Mouse (Mus musculus) spleen, postnatal 36 days (tissue): ENCODE measurements at regions not wholly inside any gene's neighbourhood (a gene's known extent, or its start where the extent isn't known, plus 50 kb on each side); places are given as distances from the start of the nearest gene placed in this dataset.
A peak's percentile ranks its signal among the peaks of the same experiment; 100 is the strongest.

Experiments used
- DNase-seq, 2 experiments: peaks; one replicate each; pipeline ENCODE4 v3.0.0; 2022; ENCODE audit warnings: low spot score in 2 of 2, mixed read lengths in 1 of 2

DNA sequence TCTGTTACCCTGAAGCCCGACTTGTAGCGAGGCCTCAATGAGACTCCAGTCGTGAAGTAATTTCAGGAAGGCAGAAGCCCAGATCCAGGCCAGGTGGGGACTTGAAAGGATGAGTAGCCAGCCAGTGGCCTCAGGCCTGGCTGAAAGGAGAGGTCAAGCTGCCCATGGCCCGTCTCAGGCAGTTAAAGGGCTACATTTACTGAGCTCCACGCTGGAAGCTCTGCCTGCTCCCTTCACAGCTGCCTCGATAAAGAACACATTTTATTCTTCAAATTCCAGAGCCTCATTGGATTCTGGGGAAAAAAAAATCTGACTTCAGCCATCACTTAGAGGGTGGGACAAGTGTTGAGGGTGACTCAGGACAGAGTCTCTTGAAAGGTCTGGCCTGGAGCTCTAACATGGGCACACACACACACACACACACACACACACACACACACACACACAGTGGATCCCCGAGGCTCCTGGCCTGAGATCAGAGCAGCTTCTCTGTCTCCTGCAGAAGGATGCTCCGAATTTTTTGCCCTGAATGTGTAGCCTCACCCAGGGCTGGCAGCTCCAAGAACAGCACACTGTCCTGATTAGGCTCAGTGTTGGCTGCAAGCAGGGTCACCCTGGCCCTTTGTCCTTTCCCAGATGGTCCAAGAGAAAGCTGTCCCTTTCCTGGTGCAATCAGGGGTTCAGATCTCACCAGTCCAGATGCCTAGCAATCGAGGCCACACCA lies 53.0 kb downstream of the Gadd45g start:
- DNase-seq = no peak

DNA sequence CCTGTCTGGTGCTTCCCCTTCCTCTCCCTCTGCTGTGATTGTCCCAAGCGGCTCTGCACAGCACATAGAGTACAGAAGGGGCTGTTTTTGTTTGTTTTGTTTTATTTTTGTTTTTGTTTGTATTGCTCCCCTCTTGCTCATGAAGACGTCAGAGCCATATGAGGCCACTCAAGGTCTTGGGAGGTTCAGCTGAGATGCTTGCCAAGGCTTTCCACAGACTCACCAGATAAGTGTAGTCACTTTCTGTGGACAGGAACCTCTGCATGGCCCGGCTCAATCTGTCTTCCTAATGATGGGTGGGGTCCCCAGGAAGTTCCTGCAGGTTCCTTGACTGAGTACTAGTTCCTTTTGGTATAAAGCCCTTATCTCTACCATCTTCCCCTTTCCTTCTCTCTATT lies 53.6 kb downstream of the Gadd45g start:
- DNase-seq = no peak

DNA sequence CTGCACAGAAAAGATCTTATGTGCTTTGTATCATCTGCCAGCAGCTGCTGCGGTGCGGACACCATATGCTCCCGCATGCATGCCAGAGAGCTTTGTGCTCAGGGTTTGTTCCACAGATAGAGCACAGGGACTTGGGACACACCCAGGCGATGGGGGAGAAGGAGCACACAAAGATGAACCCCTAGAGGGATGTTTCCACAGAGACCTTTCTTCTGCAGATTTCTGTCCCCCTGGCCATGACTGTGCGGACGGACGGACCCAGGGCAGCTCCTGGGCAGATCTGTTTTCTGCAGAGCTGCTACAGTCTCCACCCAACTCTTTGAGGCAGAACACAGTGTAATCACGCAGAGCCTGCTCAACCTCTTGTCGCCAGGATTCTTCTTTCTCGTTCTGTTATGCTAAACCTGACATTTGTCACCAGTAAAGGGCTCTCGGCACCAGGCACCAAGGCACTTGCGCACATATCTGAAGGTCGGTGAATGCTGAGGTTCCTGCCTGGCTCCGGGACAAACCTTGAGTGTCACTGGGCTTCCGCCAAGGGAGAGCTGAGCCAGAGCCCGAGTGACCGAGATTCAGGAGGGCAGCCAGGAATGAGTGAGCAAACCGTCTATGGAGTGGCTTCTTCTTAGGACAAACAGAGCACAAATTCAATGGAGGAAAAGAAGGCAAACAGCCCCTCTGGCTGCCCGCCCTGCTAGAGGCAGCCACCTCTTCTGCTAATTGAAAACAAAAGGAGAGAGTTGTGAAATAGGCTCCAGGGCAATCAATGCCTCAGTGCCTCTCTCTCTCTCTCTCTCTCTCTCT lies 56.2 kb downstream of the Gadd45g start:
- peak in 1 of 2 experiments; percentile 25 for DNase-seq

DNA sequence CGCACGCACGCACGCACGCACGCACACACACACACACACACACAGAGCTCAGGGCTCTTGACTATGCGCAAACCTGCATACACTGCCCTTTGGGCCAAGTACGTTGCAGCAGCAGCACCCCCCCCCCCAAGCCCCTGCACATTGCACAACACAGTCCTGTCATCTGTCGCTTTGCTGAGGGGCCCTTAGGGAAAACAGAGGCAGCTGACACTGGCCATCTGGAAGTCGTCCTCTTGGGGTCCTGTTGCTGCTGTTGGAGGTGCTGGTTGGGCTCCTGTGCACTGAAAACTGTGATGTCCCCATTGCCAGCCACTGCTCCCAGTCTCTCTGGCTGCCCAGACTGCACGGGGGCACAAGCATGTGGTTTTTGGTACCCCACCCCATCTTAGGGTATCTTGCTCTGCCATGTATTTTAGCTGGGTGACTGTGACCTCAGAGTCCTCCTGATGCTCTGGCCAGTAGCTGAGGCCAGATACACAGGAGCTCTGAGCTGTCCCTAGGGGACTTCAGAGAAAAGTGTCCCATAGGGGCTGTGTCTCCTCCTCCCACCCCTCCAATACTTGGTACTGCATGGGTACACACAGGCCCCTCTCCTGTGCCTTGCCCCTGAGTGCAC lies 57.0 kb downstream of the Gadd45g start:
- no peak for DNase-seq

DNA sequence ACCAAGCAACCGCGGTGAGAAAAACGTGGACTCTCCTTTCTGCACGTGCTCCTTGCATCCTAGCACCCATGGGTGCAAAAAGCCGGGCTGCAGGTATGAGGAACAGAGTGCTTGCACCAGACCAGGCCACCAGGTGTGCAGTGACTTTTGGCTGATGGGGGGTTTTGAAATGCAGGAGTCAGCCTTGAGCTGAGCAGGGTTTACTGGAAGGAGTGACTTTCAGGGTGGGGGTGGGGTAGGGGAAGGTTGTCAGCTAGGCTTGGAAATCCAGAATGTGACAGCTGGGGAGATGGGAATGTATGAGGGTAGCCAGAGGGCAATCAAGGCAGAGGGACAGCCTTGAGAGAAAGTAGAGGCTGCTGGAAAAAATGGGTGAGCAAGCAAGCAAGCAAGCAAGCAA lies 58.8 kb downstream of the Gadd45g start:
- DNase-seq = no peak

DNA sequence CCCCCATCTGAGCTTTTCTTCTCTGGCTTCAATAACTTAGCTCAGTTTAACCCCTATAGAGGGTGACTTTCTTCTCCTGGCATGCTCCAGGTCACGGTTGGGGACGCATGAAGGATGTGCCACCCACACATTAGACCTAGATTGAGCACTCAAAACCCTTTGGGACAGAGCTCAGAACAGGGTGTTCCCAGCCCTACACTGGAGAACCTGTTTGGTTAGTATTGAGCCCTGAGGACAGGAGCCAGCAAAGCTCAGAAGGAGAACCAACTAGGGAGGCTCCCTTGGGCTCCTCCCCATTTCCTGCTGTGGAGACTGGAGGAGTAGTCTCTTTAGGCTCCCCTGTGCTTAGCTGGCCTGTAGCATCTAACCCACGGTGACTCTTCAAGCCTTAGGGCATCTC lies 59.6 kb downstream of the Gadd45g start:
- no peak for DNase-seq

DNA sequence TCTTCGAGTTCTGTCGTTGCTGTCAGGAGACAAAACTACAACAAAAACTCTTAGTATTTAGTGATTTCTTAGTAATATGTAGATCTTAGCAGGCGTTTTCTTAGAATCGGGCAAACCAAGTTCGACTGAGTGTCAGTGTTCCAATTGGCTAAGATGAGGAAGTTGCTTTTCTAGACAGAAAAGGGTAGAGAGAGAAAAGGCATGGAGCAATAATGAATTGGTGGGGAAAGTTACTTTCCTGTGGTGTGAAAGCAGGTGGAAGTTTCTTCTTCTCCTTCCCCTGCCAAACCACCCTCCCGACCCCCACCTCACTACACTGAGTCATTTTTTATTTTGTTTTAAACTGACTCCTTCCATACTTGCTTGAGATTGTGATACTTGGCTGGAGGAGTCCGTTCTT lies 62.0 kb downstream of the Gadd45g start:
- DNase-seq = no peak

DNA sequence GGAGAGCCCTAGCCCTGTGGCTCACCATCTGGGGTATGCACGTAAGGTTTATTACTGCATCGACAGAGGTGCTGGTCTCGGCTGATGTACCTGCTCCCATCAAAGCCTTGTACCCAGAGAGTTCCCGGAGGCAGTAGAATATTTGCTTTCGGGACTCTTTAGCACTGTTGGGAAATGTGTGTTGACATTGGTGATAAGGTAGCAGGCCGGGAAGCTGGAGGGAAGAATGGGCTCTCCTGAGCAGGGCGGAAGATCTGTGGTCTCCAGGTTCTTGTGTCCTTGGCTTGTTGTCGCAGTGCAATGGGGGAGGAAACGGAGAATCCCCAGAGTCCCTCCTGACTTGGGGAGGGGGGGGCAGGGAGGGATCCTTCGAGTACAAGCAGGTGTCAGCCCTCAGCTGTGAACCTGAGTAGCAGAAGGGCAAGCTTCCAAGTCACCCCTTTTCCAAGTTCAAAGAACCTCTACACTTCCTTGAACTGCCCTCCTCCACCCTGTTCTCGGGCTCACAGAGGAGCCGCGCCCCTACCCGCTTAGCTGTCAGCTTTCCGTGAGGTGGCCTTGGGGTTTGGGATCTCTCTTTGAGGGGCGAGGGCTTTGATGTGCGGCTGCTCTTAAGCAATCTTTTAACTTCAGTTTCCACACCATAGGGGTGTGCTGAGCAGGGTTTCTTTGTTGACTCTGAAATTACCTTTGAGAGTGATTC lies 65.0 kb downstream of the Gadd45g start:
- DNase-seq = no peak

DNA sequence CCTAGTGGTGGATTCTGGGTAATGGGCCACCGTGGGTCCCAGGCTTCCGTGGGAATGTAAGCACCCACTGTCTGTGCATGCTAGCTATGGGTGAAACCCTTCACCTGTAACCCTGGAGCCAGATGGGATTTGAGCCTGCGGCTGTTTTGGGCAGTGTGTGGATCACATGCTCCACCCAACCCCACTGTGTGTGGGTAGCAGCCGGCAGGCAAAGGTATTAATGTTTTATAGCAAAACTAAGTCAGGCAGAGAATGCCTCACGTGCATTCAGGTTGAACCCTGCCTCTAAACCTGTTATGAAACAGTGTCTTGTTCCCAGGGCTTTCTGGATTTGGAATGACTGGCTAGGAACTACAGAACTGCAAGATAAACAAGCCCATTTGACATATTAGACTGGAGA lies 66.0 kb downstream of the Gadd45g start:
- no peak for DNase-seq

DNA sequence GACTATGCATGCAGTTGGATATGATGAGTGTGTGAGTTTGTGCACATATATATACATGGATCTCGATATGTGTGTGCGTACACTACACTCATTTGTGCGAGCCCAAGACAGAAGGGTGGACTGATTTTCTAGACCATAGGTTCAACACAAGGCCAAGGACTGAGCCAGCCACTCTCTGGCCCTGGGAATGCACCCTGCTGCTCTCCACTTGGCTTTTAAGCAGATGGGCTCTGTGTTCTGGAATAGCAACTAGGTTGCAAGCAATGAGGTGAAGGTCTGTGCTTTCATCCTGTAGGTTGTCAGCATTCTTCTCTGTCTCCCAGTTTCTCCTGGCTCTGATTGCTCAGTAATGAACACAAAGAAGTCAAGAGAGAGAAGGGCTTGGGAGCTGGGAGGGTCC lies 66.5 kb downstream of the Gadd45g start:
- DNase-seq = no peak

DNA sequence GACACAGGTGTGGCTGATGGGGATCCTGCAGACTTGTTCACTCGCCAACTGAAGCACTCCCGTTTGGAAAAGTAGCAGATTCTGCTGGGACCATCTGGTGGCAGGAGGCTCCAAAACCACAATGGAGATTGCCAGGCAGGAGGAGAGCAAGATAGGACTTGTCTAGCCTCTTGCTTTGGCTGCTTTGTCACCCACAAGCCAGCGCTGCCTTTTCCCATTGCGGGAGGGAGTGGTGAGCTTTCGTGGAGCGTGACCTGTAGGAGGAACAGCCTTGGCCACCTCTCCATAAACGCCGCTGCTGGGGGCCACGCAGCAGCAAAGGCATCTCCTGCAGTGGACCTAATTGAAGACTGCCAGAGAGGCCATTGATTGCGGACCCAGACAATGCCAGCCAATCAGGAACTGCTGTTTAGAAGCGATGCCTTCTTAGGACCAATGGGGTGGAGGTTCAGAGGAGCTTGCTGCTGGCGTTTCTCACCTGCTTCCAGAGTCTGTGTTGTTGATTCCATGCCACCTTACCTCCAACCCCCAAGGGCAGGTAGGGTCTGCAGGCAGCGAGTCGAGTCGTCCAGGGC lies 70.3 kb downstream of the Gadd45g start:
- DNase-seq = no peak

DNA sequence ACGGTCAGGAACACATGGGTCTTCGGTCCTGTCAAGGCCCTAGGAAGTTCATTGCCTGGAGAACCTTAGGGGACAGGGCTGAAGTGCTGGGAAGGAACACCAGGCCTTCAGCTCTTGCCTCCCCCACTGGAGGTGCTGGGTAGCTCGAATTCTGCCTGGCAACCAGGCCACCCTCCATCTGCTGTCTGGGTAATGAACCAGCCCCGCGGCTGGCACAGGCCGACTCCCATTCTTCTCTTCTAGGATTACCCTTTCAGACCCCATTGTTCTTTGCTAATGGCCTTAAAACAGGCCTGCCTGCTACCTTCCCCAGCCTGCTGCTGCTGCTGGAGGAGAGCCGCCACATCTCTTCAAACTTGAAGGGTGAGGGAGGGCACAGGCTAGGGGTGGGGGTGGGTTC lies 71.2 kb downstream of the Gadd45g start:
- DNase-seq = no peak

DNA sequence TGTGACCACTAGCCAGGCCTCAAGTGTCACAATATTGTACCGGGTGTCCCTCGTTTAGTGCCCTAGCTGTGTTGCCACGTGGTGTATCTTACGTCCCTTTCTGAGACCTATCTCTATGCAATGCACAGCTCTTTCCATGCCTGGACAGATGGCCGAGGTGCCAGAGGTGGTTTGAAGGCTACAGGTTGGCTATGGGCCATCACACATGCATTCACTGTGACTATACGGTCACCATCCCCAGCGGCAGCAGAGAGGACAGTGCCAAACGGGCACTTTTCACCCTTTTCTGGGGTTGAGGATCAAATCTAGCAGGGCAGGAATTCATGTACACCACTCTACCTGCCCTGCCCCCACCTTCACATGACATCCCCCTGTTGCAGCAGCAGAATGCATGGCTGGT lies 71.6 kb downstream of the Gadd45g start:
- DNase-seq = no peak

DNA sequence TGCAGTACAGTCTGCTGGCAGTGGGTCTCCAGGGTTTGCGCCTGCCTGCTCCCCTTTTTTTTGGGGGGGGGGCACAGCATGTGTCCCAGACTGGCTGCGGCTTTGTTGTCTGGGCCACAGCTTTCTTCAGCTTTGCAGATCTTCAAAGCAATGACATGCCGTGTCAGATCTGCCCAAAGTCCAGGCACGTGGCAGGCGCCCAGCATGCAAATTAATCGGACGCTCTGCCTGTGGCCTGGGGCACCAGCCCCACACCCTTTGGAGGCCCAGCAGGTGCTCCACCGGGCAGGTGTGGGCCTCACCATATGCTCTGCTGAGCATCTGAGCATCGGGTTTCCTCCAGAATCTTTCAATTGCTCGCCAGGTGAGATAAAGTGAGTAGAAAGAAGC lies 72.3 kb downstream of the Gadd45g start:
- no peak for DNase-seq

DNA sequence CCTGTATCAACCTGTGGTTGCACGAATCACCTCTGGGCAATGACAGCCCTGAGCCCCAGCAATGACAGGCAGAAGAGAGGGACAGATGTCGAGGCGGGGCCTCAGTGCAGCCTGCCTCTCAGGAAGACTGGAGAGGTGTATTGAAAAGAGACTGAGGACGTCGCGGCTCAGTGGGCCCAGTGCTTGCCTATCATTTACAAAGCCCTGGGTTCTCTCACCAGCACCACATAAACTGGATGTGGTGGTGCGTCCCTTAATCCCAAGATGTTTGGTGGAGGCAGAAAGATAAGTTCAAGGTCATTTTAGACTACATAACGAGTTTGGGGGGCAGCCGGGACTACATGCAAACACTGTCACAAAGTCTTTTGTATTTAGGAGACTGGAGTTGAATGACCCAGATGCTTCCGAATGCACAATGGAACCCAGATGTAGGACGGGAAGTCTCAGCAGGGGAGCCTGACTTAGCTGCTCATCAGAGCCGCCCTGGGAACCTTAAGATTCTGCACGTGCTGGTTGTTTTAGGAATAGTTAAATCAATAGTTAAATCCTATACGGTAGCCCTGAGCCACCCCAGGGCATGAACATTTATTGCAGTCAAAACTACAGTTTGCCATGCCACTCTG lies 72.8 kb downstream of the Gadd45g start:
- no peak for DNase-seq

DNA sequence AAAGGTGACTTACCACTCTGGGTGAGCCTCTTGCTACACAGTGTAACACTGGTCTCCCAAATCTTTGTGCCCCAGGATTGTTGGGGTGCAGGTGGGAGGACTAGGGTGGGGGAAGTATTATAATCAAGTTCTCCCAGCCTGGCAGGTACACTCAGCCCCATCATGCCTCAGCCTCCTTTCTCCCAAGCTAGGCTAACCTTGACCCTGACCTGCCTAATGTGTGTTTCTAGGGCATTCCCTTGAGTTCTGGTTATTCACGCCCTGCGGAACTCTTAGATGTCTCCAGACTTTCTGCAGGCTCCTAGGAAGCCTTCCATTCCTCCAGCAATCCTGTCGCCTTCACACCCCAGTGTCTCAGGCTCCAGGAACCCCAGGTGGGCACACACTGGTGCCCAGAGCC lies 73.5 kb downstream of the Gadd45g start:
- DNase-seq = no peak

DNA sequence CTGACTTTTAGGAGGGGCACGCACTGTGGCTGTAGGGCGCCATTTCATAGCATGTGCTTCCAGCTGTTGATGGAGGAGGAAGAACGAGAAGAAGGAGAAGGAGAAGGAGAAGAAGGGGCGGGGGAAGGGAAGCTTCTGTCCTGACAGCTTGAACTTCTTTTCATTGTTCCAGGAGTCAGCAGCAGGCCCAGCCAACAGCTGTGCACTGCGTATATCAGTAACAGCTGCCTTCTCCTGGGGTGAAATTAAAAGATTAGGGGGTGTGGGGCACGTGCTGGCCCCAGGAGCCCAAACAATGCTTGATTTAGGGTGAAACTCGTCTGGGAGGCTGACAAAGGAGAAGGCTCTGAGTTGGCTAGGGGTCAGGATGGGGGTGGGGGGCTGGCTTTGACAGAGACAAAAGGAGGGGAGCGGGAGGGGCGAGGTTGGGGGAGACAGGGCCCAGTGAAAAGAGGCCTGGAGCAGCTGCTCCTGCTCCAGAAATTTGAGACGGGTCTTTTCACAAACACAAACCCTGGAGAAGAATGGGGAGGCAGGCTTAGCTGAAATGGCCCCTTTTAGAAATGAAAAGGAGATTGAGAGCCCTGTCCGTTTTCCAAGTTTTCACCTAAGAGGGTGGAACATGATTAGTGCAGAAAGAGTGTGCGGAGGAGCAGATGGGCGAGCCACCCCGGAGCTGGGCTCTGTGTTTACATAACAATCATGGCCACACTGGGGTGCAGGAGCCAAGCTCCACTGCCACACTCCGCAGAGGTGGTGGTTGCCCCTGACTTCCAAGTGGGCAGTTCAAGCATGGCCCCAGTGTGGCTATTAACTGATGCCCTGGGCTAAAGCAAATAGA lies 74.3 kb downstream of the Gadd45g start:
- no peak for DNase-seq

DNA sequence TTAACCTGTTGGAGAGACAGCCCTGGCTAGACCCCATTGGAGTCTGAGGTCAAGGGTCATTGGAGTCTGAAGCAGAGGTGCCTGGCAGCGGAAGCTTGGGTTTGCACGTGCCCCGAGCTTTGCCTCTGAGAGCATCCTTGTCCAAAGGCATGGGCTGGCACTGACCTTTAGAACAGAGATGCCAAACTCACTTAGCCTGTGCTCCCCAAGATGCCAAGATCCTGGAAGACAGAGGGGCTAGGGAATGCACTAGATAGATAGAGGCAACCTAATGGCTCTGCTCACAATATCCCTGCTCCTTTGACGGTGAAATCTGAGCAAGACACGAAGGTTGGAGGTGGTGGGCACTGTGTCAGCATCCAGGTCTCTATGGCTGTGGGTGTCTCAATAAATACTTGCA lies 75.1 kb downstream of the Gadd45g start:
- no peak for DNase-seq

DNA sequence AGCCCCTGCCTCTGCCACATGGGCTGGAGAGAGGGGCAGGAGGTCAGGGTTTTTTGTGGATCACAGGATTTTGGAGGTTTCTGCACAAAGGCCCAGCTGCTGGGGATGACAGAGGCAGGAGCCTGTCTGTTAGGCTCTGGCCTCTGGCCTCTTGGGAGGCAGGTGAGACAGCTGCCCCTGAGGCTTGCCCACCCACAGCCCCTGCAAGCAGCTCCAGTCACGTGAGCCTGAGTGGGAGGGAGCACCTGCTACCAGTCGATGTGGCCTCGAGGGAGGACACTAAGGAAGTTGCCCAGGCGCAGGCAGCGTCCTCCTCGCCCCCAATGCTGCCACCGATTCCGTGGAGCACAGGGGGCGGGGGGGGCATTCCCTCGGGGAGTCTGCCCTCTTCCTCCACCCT lies 80.3 kb downstream of the Gadd45g start:
- peak; percentile 4 to 16 for DNase-seq

DNA sequence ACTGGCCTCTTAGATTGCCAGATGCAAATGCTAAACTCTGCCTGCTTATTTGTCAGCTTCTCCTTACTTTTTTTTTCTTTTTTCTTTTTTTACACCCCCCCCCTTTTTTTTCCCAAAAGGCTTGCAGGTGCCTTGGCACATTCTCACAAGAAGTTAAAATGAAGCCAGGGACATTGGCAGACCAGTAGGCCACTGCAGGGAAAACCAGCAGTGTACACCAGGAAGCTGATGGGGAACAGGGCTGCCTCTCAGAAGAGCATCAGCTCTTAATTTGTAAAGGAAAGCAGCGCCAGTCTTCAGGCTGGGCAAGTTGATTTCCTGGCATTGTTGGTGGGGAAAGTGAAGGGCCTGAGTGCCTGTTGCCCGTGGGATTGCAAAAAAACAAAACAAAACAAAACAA lies 83.3 kb downstream of the Gadd45g start:
- DNase-seq = no peak

DNA sequence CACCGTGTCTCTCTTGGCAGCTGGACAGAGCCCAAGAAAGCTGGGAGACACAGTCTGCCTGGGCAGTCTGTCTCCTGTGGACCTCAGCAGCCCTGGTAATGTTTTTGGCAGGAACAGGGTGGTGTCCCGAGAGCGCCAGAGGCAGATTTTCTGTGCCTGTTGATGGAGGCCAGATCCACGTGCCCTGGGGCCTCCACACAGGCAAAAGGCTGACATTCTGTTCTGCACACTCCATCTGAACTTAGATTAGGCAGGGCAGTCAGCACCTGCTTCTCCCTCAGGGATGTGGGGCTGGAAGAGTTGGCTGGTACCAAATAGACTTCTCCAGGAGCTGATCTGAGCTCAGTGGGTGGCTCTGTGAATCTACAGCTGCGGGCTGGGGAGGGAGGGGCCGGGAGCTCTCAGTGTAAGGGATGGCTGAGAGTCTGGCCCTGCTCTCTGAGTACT lies 83.8 kb downstream of the Gadd45g start:
- no peak for DNase-seq
